Mouse (Mus musculus) A20 (cell line): ENCODE data around the gene Cux2.
"Not testable (repeated sequence)": the region's sequence is repeated elsewhere in the genome, so short reads cannot be mapped to it uniquely, and the experiment has no call there.

Experiments used
- DNase-seq: peaks from one replicate; pipeline ENCODE4 v3.0.0-alpha.2; 2011; ENCODE audit warnings: low read depth, low spot score

The Cux2 gene

DNA sequence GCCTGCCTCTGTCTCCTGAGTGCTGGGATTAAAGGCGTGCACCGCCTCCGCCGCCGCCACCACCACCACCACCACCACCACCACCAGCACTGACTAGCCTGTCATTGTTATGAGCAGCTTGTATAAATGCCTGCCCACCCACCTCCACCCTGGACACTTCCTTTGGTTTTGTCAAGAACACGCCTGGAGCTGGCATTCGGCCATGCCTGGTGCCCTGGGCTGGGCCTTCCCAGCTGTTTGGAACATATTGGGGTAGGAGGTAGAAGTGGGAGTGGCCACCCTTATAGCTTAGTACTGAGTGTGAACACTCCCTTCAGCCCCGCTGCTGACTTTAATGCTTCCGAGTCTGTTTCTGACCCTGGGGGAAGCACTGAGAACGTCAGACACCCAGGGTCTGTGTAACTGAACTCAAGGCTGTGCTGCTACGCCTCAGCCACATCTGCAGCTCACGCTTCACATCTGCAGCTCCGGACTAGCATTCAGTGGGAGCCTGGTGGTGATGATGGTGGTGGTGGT, 178.3 kb downstream of the Cux2 start:
- DNase-seq = no peak

DNA sequence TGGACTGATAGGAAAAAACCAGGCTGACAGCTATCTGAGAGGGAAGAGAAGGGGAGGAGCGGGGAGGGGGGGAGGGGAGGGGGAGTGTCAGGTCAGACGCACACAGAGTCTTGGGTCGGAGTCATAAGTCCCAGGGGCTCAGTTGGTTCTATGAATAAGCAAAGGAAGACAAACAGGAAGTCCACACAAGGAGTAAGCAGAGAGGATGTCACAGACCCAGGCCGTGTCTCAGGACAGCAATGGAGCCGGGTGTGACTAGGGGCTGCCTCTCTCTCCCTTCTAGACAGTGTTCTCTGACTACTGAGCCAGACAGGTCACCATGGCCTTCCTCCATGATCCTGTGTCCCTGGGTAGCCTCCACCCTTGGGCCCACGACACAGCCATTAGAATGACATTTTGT, 179.1 kb downstream of the Cux2 start:
- DNase-seq = no peak

DNA sequence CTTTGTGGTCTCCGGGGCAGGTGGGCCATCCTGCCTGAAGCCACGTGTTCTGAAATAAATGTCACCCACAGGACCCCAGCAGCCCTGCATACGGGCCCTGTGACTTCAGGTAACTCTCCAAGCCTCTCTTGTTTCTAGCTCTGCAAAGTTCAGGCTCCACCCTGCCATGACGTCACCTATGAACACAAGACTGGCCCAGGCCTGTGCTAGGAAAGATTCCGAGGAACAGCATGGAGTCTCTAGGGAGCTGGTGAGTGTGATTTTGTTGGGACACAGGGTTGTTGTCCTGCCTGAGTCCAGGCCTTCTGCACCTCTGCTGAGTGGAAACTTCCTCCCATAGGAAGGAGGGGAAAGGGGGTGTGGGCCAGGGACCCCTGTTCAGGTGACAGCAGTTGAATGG, 181.9 kb downstream of the Cux2 start:
- no peak for DNase-seq

DNA sequence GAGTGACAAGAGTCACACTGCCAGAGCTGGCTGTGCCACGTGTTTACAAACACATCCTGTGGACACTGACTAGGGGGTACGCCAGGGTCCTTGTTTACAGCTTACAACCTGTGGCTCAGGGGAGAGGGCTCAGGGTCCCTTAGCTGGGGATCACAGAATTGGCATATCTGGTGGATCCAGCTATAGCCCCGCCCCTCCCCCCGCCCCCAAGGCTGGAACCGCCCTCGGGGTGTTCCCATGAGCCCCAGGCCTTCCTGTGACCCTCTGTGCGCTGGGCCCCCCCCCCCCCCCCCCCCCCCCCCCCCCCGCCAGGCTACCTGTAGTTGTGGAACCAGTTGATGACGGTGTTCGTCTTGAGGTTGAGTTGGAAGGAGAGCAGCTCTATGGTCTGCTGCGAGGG, 185.6 kb downstream of the Cux2 start:
- no peak for DNase-seq

DNA sequence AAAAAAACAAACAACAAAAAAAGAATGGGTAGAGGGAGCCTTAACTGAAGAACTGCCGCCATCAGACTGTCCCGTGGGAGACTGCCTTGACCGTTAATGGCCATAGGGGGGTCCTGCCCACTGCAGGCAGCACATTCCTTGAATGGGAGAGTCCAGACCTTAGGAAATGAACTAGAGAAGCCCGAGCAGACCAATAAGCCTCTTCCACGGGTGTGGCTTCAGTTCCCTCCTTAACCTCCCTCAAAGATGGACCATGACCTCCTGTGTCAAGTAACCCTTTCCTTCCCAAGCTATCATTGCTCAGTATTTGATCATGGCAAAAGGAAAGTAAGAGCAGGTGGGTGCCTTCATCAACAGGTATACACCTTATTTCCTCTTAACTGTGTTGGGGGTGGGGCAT, 187.9 kb downstream of the Cux2 start:
- no peak for DNase-seq

DNA sequence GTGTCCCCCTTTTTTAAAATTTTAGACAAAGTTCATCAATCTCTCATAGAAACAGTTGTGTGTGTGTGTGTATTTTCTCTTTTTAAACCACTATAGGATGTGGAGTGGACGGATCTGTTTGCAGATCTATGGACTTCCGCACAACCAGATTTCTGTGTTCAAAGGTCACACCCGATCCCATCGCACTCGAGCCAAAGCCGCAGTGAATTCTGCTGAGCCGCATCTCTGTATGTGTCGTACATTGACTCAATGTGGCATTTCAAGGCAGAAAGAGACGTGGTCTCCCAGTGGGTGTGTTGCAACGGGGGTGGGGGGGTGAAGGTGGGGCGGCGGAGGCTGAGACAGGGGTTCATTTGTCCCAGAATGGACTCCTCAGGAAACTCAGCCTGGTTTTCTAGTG, 191.5 kb downstream of the Cux2 start:
- no peak for DNase-seq

DNA sequence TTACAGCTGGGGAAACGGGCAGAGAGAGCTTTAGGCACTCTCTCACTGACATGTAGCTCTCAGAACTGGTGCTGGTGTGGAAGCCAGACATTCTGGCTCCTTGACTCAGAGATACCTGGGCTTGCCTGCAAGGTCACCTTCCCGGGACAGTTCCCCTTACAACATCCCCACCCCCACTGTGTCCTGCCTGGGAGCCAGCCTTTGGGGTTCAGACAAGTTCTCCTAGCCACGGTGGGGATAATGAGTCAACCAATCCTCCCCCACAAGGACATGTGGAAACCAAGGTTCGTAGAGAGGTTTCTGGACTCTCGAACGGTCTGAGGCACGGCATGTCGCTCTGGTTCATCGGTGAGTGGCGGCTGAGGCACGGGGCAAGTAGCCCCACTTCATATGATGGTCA, 193.2 kb downstream of the Cux2 start:
- DNase-seq = no peak

DNA sequence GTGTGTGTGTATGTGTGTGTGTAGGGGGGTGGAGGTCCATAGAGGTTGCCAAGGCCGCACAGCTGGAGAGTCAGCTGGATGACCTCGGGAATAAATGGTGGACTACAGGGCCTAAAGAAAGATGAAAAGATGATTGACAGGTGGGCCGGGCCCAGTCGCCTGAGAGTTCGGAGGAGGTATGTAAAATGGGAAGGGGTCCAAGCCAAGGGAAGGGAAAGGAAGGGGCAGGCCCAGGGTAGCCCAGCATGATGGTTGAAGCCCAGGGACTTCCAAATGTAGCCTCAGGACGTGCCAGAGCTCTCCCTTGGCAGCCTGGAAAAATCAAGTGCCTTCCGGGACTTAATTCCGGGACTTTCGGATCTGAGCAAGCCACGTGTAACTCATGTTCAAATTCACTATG, 195.1 kb downstream of the Cux2 start:
- DNase-seq = no peak

DNA sequence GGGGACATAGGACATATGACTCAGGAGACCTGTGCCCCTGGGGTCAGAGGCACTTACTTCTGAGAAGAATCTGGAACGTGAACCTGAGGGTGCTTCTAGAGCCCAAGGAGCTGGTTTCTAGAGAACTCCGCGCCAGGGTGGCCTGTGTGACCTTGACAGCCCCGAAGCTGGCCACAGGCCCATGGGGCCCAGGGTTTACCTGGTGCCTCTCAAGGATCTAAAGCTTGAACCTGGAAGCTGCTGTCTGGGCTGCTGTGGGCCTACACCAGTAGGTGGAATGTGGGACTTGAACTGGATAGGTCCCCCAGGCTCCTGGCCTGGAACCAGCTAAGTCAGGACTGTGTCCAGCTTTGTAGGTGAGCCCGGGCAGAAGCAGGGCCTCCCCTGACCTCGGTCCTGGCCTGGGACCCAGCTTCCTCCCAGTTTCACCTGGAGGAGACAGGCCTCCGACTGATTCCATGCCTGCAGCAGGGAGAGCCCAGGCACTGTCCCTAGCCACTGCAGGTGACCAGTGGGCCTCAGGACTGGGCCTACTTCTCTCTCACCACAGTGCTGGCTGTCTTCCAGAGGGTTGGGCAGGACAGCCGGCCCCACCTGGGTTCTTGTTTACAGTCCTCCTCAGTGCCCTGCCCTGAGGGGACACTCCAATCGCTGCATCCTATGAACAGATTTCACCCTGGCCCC, 196.4 kb downstream of the Cux2 start:
- DNase-seq = no peak

DNA sequence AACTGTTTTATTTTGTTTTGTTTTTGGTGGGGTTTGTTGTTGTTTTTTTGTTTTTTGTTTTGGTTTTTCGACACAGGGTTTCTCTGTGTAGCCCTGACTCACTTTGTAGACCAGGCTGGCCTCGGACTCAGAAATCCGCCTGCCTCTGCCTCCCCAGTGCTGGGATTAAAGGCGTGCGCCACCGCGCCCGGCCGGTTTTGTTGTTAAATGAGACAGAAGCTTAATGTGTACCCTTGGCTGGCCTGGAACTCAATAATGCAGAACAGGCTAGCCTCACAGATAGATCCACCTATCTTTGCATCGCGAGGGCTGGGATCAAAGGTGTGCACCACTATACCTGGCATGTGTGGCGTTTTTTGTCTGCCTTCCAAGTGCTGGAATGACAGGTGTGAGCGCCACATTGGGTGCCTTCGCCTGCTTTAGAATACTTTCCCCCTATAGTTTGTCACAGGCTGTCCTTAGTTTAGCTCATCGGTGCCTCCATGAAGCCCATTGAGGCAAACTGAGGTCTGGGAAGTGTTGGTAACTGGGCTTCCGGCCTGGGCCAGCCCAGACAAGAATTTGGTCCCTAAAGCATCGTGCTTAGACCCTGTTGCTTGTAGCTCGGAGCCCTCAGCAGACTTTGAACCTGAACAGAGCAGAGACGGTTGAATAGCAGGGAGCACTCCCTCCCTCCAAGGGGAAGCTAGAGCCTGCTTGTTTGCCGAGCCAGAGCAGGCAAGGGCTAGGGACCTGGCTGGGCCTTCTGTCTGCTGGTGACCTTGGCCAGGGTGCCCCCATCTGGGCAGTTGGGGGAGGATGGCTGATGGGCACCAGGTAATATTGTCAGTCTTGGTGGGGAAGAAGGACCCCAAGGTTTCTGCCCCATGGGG, 200.2 kb downstream of the Cux2 start:
- no peak for DNase-seq

DNA sequence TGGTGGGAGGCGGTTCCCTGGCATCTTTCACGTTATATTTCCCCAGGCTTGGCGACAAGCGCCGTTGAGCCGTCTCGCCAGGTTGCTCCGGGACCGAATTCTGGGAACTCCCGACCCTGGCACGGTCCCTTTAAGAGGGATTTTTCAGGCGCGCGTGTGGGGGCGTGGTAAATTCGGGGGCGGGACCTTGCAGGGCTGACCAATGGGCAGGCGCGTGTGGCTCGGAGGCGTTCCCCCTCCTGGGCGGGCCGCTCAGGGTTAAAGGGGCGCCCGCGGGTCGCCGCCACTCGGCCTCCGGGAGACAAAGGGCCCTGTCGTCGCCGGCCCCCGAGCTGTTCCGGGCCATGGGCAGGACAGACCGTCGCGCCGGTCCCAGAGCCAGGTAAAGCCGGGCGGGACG, 201.2 kb downstream of the Cux2 start, which contains the start of gene Pheta1:
TSS of gene Pheta1 (plus strand) at position 242 of the 400 bp plus-strand sequence.
- DNase-seq = peak; percentile 93

DNA sequence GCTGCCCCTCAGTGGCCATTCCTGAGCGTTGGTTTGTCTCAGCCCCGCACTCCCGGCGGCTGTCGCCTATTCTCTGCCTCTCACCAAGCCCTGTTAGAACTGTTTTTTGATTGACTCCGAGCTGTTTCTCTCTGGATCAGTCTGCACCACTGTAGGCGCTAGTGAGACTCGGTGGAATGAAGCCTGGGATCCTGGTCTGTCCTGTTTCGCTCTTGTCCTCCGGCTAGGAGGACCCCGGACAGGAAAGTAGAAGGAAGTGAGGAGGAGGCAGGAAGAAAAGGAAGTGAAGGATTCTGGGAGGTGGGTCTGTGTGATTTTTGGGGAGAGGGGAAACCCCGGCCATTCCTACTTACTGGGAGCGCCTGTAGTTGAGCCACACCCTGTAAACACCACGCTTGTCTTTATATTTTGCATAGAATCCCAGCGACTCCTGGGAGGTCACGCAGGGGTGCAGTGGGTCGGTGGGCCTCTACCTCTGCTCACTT, 201.8 kb downstream of the Cux2 start:
- peak; percentile 59 for DNase-seq

DNA sequence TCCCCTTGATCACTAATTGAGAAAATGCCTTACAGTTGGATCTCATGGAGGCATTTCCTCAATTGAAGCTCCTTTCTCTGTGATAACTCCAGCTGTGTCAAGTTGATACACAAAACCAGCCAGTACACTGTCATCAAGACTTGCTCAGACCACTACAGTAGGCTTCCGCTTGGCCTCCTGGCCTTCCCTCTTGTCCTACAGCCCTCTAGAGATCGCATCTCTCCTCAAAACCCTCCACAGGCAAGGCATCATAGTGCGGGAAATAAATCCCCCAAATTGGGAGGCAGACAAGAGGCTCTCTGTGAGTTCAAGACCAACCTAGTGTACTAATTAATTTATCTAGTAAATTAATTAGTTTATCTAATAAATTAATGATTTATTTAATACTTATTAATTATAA, 202.6 kb downstream of the Cux2 start:
- not testable (repeated sequence) for DNase-seq

DNA sequence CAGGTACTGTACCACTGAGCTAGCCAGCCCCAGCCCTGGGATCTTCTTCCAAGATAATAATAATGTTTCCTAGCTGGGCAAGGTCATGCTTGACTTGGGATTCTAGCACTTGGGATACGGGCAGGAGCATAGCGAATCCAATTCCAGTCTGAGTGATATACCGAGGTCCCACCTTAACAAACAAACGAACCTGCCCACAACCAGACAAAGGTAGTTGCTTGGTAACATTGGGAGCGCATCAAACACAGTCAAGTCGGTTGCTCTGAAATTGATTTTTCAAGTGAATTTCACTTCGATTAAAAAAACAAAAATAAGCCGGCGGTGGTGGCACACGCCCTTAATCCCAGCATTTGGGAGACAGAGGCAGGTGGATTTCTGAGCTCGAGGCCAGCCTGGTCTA, 203.6 kb downstream of the Cux2 start:
- no peak for DNase-seq

DNA sequence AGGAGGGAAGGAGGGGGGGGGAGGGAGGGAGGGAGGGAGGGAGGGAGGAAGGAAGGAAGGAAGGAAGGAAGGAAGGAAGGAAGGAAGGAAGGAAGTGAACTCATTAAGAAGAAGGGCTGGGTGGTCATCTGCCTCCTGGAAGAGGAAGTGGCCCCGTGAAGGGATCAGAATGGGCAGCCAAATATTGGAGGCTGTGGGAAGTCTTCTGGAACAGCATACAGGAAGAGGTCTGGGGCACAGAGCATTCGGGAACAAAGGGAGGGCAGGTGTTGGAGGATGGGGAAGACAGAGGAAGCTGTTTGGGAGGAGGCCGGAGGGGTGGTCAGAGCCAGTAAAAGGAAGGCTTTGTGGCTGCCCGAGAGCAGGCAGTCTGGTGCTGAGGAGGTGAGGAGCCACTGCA, 204.5 kb downstream of the Cux2 start:
- DNase-seq = no peak

DNA sequence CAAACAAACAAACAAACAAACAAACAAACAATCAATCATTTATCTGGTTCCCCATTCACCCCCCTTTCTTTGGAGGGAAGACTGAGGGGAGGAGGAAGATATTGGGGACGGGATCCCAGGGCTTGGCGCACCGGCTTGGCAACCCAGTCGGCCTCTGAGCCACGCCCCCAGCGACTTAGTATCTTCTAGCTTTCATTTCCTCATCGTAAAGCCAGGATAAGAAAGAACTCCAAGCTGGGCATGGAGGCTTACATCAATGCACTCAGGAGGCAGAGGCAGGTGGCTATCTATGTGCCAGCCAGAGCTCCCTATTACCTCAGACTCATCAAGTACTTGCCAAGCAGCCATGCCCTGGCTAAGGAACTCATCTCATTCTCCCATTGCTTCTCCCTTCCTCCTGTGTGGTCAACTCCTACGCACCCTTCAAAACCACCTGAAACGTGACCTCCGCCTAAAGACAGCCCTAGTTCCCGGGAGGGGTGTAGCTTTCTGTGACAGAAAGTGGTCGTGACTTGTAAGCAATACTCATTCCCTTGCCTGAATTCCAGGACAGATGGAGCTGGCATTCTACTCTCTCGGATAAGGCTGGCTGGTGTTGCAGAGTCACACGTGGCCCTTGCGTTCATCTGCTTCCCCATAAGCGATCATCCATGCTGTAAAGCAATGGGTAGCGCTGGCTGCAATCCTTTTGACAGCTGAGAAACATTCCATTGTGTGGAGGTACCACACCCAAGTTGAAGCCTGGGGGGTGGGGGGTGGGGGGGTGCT, 206.6 kb downstream of the Cux2 start:
- peak; percentile 87 for DNase-seq

DNA sequence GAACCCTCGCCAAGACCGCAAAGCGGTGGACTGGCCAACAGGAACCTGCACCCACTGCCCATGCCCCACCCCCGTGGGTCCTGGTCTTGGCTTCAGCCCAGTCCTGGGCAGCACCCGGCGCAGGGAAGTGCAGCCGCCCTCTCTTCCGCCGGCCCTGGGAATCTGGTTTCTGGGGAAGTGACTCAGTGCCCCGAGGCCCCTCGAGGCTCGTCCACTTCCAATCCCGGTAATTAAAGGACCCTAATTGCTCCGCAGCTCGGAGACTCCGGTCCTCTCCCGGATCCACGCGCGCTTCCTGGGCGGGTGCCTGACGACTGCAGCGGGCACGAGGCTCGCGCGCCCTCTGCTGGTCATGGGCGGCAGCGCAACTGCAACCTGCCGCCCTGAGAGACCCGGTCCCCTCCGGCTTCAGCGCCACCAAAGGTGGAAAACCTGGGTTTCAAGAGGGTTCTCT, 207.2 kb downstream of the Cux2 start:
- DNase-seq = peak; percentile 89

DNA sequence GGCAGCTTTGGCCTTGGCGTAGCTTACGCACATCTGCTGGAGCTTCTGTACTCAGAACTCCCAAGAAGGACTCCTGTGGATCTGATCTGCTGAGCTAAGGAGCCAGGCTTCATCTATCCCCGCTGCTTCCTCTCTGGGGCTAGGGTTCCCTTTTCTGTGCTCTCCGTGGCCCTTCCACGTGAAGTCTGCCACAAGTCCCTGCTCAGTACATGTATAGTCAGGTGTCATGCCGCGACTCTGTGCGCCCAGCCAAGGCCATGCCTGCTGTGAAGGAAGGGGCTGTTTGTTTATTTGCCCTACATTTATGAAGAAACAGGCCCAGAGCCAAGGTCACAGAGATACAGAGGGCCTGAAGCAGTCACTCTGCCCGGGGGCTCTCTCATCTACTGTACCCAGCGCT, 207.9 kb downstream of the Cux2 start:
- peak; percentile 30 for DNase-seq

DNA sequence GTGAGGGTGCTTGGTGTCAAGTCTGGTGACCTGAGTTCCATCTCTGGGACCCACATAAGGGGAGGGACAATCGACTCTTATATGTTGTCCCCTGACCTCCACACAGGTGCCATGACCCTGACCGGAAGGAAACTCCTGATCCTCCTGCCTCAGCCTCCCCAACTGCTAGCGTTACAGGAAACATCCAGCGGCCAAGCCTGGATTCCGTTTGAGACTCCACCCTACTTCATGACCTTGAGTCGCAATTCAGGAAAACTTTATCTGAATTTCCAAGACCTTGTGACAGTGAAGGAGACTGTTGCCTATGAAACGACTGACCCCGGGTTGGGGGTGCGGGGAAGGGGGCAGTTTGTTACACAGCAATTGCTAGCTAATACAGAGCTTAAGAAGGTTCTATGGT, 208.4 kb downstream of the Cux2 start:
- DNase-seq = no peak

DNA sequence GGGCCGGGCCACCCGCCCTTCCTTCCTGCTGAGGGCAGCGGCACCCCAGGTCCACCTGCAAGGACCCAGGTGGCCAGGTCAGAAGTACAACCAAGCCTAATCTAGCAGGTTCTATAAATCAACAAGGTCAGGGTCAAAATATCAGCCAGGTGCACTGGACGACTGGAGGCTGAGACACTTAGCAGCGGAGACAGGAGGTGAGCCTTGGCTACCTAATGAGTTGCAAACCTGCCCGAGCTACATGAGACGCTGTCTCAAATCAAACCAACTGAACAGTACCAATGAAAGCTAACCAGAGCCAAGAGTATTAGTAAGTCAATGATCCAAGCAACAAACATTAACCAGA, 210.8 kb downstream of the Cux2 start:
- no peak for DNase-seq

DNA sequence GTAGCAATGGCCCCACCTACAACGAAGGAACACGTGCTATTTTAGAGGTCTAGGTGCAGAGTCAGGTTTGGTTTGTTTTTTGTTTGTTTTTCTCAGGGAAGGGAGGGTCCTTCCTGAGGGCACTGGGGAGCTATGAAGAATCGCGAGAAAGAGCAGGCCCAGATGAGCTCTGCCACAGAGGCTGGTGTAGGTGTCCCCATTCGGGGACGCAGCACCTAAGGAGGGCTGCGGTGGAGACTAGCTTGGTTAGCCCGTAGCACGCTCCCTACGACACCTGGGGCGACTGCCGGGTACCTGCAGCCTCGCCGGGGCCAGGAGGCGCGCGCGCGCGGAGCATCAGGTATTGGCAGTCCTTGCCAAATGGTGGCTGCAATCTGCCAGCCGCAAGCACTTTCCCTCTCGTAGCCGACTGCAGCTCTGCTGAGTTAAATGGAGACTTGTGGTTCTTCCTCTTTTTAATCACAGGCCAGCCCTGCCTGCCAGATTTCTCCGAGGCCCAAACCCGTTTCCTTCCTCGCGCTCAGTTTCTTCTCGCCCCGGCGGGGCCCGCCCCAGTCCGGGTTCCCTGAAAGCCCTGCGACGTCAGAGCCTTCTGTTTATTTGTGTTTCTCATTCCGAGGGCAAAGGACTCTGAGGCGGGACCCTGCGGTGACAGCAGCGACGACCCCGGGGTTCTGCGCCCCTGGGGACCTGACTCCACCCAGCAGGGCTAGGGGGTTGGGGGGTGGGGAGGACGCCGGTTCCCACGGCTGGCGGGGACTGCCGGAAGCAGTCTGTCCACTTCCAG, 211.4 kb downstream of the Cux2 start:
- peak; percentile 92 for DNase-seq
